Mouse (Mus musculus): ENCODE data around the gene Pgpep1l.
A peak's percentile ranks its signal among the peaks of the same experiment; 100 is the strongest.

Pgpep1l gene

GRCm38 (mm10) chr7:68262612-68263200, 1.3 kb downstream of the Pgpep1l start:
- DNase-seq (ENCODE audit: low read depth), result no peak

GRCm38 (mm10) chr7:68259523-68260081, 4.4 kb downstream of the Pgpep1l start:
- no peak for DNase-seq (ENCODE audit: low read depth)

GRCm38 (mm10) chr7:68258326-68259150, 5.5 kb downstream of the Pgpep1l start:
- peak; percentile 26 for DNase-seq (ENCODE audit: low read depth)

DNA sequence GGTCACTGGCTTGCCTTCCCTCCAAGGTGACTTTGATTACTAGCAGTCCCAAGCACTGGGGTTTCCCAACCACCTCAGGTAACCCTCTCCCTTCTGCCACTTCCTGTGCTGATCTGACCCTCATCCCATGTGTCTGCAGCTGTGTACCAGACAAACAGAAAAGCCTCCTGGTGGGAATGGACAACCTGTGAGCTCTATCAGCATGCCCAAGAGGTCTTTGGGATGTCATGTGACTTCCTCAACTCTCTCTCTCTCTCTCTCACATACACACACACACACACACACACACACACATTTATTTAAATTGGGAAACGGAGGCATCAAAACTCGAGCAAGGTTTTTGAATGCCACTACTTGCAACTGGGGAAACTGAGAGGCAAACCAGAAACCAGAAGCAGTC, 6.3 kb downstream of the Pgpep1l start:
- peak; percentile 40 for DNase-seq (ENCODE audit: low read depth)

DNA sequence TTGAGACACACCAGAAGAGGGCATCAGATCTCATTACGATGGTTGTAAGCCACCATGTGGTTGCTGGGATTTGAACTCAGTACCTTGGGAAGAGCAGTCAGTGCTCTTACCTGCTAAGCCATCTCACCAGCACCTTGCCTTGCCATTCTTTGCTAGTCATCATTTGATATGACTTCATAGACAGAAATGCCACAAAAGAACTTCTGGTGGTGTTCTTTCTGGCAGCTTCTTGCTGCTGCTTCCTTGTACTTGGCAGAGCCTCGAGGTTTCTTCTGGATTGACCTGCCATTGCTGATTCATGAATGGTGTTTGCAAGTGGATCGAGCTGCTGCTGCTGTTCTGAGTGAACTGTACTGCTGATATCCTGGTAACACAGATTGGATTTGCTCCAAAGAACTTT, 13.1 kb downstream of the Pgpep1l start:
- DNase-seq (ENCODE audit: low read depth), result peak; percentile 64

GRCm38 (mm10) chr7:68250411-68250810, 13.6 kb downstream of the Pgpep1l start:
- peak; percentile 84 for DNase-seq (ENCODE audit: low read depth)

- no peak for DNase-seq (ENCODE audit: low read depth)
Measured at GRCm38 (mm10) chr7:68246249-68246648, 17.8 kb downstream of the Pgpep1l start.

DNA sequence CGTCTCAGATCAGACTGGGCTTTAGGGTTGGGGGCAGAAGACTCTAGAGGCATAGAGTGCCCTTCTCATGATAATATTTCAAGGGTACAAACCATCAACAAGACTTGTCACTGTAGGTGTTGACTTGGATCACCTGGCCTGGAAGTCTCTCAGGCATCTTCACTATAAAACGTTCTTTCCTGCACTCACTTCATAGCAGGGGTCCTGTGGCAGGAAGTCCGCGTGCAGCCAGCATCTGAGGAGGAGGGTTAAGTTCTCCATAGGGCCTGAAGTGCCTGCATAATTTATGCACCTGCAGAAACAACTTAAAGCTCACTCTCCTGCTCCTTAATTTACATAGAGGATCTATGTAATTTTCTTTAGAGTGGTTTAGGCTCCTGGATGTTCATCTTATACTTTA, 18.4 kb downstream of the Pgpep1l start:
- no peak for DNase-seq (ENCODE audit: low read depth)

GRCm38 (mm10) chr7:68241205-68241604, 22.8 kb downstream of the Pgpep1l start:
- no peak for DNase-seq (ENCODE audit: low read depth)

GRCm38 (mm10) chr7:68239220-68239827, 24.7 kb downstream of the Pgpep1l start:
- no peak for DNase-seq (ENCODE audit: low read depth)

GRCm38 (mm10) chr7:68236817-68237216, 27.2 kb downstream of the Pgpep1l start:
- no peak for DNase-seq (ENCODE audit: low read depth)

DNA sequence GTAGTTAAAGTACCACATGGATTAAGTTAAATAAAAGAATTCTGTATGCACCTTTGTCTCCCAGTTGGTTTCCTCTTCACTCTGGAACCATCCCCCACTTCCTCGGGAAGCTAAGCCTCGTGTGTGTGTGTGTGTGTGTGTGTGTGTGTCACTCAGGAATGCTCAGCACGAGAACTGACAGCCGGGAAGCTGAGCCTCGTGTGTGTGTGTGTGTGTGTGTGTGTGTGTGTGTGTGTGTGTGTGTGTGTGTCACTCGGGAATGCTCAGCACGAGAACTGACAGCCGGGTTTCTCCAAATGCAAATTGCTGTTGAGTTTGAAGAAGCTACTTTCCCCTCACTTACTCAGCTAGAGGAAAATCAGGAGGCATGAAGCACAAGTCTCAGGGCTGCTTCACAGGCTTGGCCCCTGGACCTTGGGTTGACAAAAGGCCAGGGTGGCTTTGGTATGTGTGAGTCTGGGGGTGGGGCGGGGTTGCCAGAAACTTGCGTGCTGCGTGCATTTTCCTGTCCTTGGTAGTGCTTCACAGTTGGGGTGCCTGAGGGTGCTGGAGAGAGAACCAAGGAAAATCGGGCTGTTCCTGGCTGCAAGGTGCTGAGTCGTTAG, 30.3 kb downstream of the Pgpep1l start:
- no peak for DNase-seq (ENCODE audit: low read depth)

DNA sequence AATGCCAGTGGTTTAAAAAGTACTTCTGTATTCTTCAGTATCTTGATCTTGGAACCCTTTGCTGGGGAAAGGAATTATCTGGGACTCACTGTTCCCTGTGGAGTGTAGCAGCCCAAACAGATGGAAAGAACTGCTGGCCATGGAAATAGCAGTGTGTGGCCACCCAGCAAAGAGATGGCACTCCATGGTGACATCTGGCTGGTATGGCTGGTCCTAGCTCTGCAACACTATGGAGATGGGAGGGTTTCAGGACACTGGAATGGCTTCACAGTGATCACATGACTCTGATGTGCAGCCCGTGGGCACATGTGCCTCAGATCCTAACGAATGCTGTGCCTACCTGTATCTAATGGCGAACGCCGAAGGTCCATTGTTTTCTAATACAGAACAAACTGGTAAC, 31.5 kb downstream of the Pgpep1l start:
- DNase-seq (ENCODE audit: low read depth), result no peak

DNA sequence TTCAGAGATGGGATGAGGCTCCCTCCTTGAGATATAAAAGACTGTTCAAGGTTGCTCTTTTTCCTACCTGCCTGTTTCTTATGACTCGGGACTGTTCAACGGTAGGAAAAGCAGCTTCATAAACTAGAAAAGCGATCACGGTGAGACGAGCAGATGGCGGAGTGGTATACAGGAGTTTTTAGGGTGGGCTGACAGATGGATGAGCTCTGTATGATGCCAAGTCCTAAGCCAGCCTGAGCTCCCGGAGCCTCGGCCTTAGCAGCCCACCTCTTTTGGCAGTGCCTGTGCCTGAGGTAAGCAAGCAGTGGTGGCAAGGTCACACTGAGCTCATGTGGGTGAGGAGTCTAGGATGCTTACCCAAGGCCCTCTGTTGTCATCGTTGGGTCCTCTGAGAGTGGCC, 33.2 kb downstream of the Pgpep1l start:
- DNase-seq (ENCODE audit: low read depth), result no peak

GRCm38 (mm10) chr7:68228491-68228890, 35.5 kb downstream of the Pgpep1l start:
- no peak for DNase-seq (ENCODE audit: low read depth)

- DNase-seq (ENCODE audit: low read depth), result peak; percentile 37
Measured at GRCm38 (mm10) chr7:68227621-68228020, 36.4 kb downstream of the Pgpep1l start.

DNA sequence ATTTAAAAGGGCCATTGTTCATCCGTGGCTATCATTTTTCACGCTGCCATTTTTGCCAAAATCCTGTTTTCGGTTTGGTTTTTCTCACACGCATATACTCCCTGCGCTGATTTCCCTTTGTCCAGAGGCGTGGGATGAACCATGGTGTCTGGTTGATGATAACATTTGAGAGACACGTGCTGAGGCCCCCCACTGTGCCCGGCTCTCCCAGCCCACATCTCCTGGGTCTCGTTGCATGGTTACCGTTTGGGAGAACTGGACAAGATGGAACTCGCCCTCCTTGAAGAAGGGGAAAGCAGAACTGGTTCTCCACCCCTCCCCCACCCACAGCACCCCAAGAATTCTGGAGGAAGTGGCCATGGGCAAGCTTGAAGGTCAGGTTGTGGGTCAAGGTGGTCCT, 37.0 kb downstream of the Pgpep1l start:
- DNase-seq (ENCODE audit: low read depth), result no peak

DNA sequence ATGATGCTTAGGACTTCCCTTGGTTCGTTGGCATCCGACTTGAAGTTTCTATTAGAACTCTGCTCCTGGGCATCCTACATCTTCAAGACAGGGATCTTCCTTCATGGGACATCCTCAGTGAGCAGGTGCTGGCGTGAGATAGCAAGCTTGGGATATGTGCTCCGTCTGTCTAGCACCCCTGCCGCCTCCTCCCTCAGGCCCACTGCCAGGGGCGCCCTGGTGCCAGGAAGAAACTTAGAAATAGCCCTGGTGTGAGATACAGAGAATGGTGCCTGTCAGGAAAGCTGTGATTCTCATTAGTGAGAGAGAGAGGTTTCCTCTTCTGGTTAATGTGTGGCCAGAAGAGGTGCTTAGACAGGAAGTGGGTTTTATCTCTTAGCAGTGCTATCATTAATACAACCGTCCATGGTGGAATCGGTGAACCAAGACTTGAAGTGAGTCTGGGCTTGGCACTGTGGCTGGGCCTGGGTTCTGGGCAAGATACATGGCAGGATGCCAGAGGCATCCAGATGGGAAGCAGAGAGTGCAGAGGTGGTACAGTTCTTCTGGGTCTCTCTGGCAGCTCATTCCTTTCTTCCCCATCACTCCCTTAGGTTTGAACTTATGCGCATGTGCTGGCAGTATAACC, 38.5 kb downstream of the Pgpep1l start:
- peak; percentile 64 for DNase-seq (ENCODE audit: low read depth)

DNA sequence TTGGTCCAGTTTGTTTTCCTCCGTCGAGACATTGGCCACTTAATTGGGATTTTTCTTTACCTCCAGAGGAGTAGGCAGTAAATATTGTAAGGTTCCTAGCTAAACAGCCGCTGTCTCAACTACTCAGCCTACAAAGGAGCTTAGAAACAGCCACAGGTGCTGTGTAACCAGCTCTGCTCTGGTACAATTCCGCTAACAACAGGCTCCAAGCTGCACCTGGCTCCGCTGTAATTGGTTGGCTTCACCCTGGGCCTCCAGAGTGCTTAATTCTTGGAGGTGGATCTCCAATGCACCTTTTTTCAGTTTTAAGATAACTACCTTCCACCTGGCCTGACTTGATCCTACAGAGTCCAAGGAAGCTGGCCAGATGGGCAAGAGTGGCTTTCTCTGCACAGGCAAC, 40.0 kb downstream of the Pgpep1l start:
- no peak for DNase-seq (ENCODE audit: low read depth)

GRCm38 (mm10) chr7:68223356-68223808, 40.7 kb downstream of the Pgpep1l start:
- DNase-seq (ENCODE audit: low read depth), result no peak

- DNase-seq (ENCODE audit: low read depth), result no peak
Measured at GRCm38 (mm10) chr7:68221677-68222230, 42.3 kb downstream of the Pgpep1l start.

- DNase-seq (ENCODE audit: low read depth), result no peak
Measured at GRCm38 (mm10) chr7:68218879-68219278, 45.2 kb downstream of the Pgpep1l start.

Measured in induced T-regulatory cell, adult 2 months (primary cell).